Mouse (Mus musculus): Measurements from ENCODE around the gene Prnd. TPM values are rescaled to one million over a fixed set of nuclear protein-coding genes. Genes with fewer than 3 reads are reported as not detected.

The Prnd gene
- polyA plus RNA-seq (2015; fragmentation: Nextera tagmentation; extraction: Ambion mirVana): 10.9 and 14.1 TPM in 2 replicates

DNA sequence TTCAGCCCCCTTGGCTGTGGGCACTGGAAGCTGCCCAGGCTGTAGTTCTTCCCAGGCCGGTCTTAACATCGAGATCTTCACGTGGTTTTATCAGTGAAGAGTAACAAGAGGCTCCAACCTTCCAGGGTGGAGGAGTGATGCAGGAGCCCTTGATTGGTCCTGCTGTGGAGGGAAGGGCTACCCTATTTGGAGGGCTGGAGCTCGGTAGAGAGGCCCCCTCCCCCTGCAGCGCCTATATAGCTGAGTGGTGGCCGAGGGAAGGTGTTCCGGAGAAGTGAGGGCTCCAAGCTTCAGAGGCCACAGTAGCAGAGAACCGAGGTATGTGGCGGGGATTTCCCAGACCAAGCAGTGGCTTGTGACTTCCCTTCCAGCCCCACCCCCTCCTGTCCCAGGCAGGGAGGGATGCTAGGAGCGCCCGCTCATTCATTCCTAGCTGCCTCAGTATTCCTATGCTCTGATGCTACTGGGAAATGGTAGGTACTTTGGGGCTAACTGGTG, at the start of gene Prnd:
Prnd (plus strand) TSS at position 264 of the 498 bp plus-strand sequence.

DNA sequence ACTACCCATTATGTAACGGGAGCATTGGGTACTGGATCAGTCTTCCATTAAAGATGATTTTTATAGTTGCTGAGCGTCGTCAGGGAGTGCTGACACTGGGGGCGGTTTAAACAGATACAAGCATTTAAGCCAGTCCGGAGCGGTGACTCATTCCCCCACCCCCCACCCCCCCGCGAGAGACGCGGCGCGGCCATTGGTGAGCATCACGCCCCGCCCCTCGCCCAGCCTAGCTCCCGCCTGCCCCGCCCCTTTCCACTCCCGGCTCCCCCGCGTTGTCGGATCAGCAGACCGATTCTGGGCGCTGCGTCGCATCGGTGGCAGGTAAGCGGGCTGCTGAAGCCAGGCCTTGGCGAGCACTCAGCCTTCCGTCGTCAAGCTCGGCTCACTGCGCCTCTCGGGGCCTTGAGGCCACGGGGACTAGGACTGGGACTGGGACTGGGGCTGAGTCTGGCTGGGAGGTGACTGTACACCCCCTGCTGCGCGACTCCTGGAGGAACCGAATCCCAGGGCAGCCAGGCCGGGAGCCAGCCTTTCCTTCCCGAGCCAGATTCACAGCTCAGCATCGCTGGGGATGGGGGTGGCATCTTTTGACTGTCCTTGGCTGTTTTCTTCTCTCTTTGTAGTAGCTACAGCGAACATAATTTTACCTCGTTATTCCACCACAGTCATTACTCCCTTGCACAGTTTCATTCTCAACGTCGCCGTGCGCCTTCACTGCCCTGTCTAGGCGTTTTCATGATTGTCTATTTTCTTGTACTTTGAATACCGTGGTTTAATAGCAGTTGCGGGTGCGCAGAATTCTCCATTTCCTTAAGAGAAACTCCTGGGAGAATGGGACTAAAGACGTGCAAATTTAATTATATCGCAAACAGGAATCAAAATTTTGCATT, 40.7 kb upstream of the Prnd start, which contains the start of the genes Prnp and Prn:
Prnp (plus strand) TSS at position 246 of the 890 bp plus-strand sequence.
Prn (plus strand) TSS at position 275 of the 890 bp plus-strand sequence.

Other genes starting within 250 kb of the Prnd start
- not detected in 2 replicates for gene Erv3, start 91.1 kb upstream of the Prnd start, polyA plus RNA-seq (2015; fragmentation: Nextera tagmentation; extraction: Ambion mirVana)
- 126 and 161 TPM in 2 replicates for gene Prnp, start 40.9 kb upstream of the Prnd start, polyA plus RNA-seq (2015; fragmentation: Nextera tagmentation; extraction: Ambion mirVana)
- not detected in 2 replicates for gene Prn, start 40.9 kb upstream of the Prnd start, polyA plus RNA-seq (2015; fragmentation: Nextera tagmentation; extraction: Ambion mirVana)
- gene Rassf2, start 79.4 kb downstream of the Prnd start, polyA plus RNA-seq (2015; fragmentation: Nextera tagmentation; extraction: Ambion mirVana): 13.0 and 13.6 TPM in 2 replicates
- 8.1 and 8.4 TPM in 2 replicates for gene Slc23a2, start 194.2 kb downstream of the Prnd start, polyA plus RNA-seq (2015; fragmentation: Nextera tagmentation; extraction: Ambion mirVana)

All from urinary bladder, postnatal 0 days (tissue).